Mouse (Mus musculus) CH12.LX (cell line): ENCODE measurements around the gene Akap9. TPM values are rescaled to one million over a fixed set of nuclear protein-coding genes. Genes with fewer than 3 reads are reported as not detected.
"Not testable (repeated sequence)": the region's sequence is repeated elsewhere in the genome, so short reads cannot be mapped to it uniquely, and the experiment has no call there.

ENCODE experiments used
- DNase-seq: peaks from one replicate; pipeline ENCODE4 v3.0.0-alpha.2; 2013; ENCODE audit errors: extremely low read depth
- H3K27ac ChIP-seq: 2 replicates; pipeline ENCODE4 v1.5.1; 2012; ENCODE audit warnings: low read depth, mild to moderate bottlenecking, control low read depth, moderate library complexity; ENCODE audit not compliant: insufficient read depth
- H3K27me3 ChIP-seq: replicated peaks from 2 replicates; pipeline ENCODE3; 2012; ENCODE audit warnings: inconsistent platforms
- H3K36me3 ChIP-seq, 2 experiments: replicated peaks in 1 of 2; 2 replicates each; pipeline versions ENCODE3 to v1.6.1; 2012; ENCODE audit warnings: inconsistent platforms in 1 of 2, low read length in 1 of 2, mild to moderate bottlenecking in 1 of 2, mixed read lengths in 1 of 2, moderate library complexity in 1 of 2; ENCODE audit not compliant: control insufficient read depth in 1 of 2, insufficient read depth in 1 of 2
- H3K4me1 ChIP-seq, 2 experiments: 2 replicates each; pipeline ENCODE4 v1.6.1; 2012; ENCODE audit warnings: inconsistent platforms in 1 of 2, moderate library complexity in 1 of 2; ENCODE audit not compliant: insufficient read depth in 2 of 2, control insufficient read depth in 1 of 2
- H3K4me2 ChIP-seq: 2 replicates; pipeline ENCODE4 v1.6.1; 2012; ENCODE audit warnings: low read depth, mild to moderate bottlenecking, control low read depth; ENCODE audit not compliant: poor library complexity, insufficient read depth, severe bottlenecking
- H3K4me3 ChIP-seq, 3 experiments: fragments of 150-350 bp in 1 of 3; sonication (generic) in 1 of 3; replicated peaks in 1 of 3; 2 replicates each; pipeline versions ENCODE3 to v1.5.1; 2011 to 2012; ENCODE audit warnings: low read depth in 2 of 3, low read length in 2 of 3, mild to moderate bottlenecking in 2 of 3, moderate library complexity in 2 of 3, control low read depth in 1 of 3, improper control_type of control experiment in 1 of 3, inconsistent platforms in 1 of 3, mixed read lengths in 1 of 3; ENCODE audit not compliant: poor library complexity in 1 of 3
- H3K79me2 ChIP-seq: replicated peaks from 2 replicates; pipeline ENCODE4 v1.6.1; 2012; ENCODE audit warnings: mild to moderate bottlenecking, moderate library complexity; ENCODE audit not compliant: control insufficient read depth, poor library complexity, insufficient read depth, severe bottlenecking; ENCODE audit errors: extremely low read depth
- H3K9ac ChIP-seq: 2 replicates; pipeline ENCODE4 v1.6.1; 2012; ENCODE audit warnings: low read depth, mild to moderate bottlenecking, control low read depth, moderate library complexity; ENCODE audit not compliant: insufficient read depth
- H3K9me3 ChIP-seq: replicated peaks from 2 replicates; pipeline ENCODE3; 2012; ENCODE audit warnings: low read length, inconsistent platforms, mixed read lengths
- BHLHE40 ChIP-seq: IDR thresholded peaks from 2 replicates; pipeline ENCODE4 v1.6.1; 2011; ENCODE audit warnings: mild to moderate bottlenecking, low read depth, low read length, improper control_type of control experiment
- ELF1 ChIP-seq: IDR thresholded peaks from 2 replicates; pipeline ENCODE4 v1.6.1; 2014; ENCODE audit warnings: low read depth, mild to moderate bottlenecking, inconsistent platforms, low read length, improper control_type of control experiment
- GABPA ChIP-seq: IDR thresholded peaks from 2 replicates; pipeline ENCODE4 v1.6.1; 2012; ENCODE audit warnings: low read depth, low read length, improper control_type of control experiment, inconsistent platforms; ENCODE audit not compliant: insufficient replicate concordance
- IRF4 ChIP-seq: IDR thresholded peaks from 2 replicates; pipeline ENCODE4 v1.6.1; 2014; ENCODE audit warnings: low read depth, mild to moderate bottlenecking, inconsistent platforms, low read length, improper control_type of control experiment
- JUN ChIP-seq: IDR thresholded peaks from 2 replicates; pipeline ENCODE4 v1.6.1; 2011; ENCODE audit warnings: low read depth, mild to moderate bottlenecking, low read length, improper control_type of control experiment, moderate library complexity; ENCODE audit not compliant: insufficient read depth
- JUND ChIP-seq: conservative IDR thresholded peaks from 2 replicates; pipeline ENCODE4 v1.6.1; 2011; ENCODE audit warnings: low read depth, low read length, improper control_type of control experiment
- MAFK ChIP-seq: IDR thresholded peaks from 2 replicates; pipeline ENCODE4 v1.6.1; 2011; ENCODE audit warnings: low read length, improper control_type of control experiment; ENCODE audit not compliant: insufficient replicate concordance
- MAZ ChIP-seq: IDR thresholded peaks from 2 replicates; pipeline ENCODE4 v1.6.1; 2012; ENCODE audit warnings: low read depth, mild to moderate bottlenecking, inconsistent platforms, low read length, improper control_type of control experiment, moderate library complexity
- MEF2A ChIP-seq: IDR thresholded peaks from 2 replicates; pipeline ENCODE4 v1.6.1; 2014; ENCODE audit warnings: low read depth, mild to moderate bottlenecking, inconsistent platforms, low read length, improper control_type of control experiment, borderline replicate concordance
- MXI1 ChIP-seq: IDR thresholded peaks from 2 replicates; pipeline ENCODE4 v1.6.1; 2011; ENCODE audit warnings: mild to moderate bottlenecking, low read depth, low read length, improper control_type of control experiment
- RAD21 ChIP-seq: IDR thresholded peaks from 2 replicates; pipeline ENCODE4 v1.6.1; 2011; ENCODE audit warnings: low read depth, mild to moderate bottlenecking, low read length, improper control_type of control experiment, moderate library complexity
- RCOR1 ChIP-seq: conservative IDR thresholded peaks from 2 replicates; pipeline ENCODE4 v1.6.1; 2012; ENCODE audit warnings: low read depth, mild to moderate bottlenecking, inconsistent platforms, low read length, improper control_type of control experiment
- SMC3 ChIP-seq: IDR thresholded peaks from 2 replicates; pipeline ENCODE4 v1.6.1; 2011; ENCODE audit warnings: low read depth, low read length, improper control_type of control experiment
- UBTF ChIP-seq: IDR thresholded peaks from 2 replicates; pipeline ENCODE4 v1.6.1; 2012; ENCODE audit warnings: low read depth, mild to moderate bottlenecking, inconsistent platforms, low read length, improper control_type of control experiment, moderate library complexity
- USF1 ChIP-seq: IDR thresholded peaks from 2 replicates; pipeline ENCODE4 v1.6.1; 2014; ENCODE audit warnings: low read depth, mild to moderate bottlenecking, inconsistent platforms, low read length, improper control_type of control experiment
- USF2 ChIP-seq: conservative IDR thresholded peaks from 2 replicates; pipeline ENCODE4 v1.6.1; 2011; ENCODE audit warnings: low read depth, low read length, improper control_type of control experiment
- ZKSCAN1 ChIP-seq: IDR thresholded peaks from 2 replicates; pipeline ENCODE4 v1.6.1; 2012; ENCODE audit warnings: low read depth, inconsistent platforms, low read length, improper control_type of control experiment, borderline replicate concordance
- ZMIZ1 ChIP-seq: IDR thresholded peaks from 2 replicates; pipeline ENCODE4 v1.6.1; 2012; ENCODE audit warnings: low read depth, mild to moderate bottlenecking, inconsistent platforms, low read length, improper control_type of control experiment
- ZNF384 ChIP-seq: IDR thresholded peaks from 2 replicates; pipeline ENCODE4 v1.6.1; 2012; ENCODE audit warnings: low read depth, low read length, improper control_type of control experiment, inconsistent platforms
- dilution Hi-C: fragments of 300-500 bp; cut with MboI; formaldehyde crosslinking; loops from 2 replicates; pipeline ENCODE4 v1.14.3; 2020; ENCODE audit warnings: low sequenced_read_pairs; ENCODE audit not compliant: extremely low pct_unique_long_range_greater_than_20kb, extremely low pct_ligation_motif_present
- in situ Hi-C: fragments of 300-500 bp; cut with MboI; formaldehyde crosslinking; loops from 3 replicates; pipeline ENCODE4 v1.14.3; 2019; ENCODE audit warnings: low sequenced_read_pairs, low pct_ligation_motif_present, low pct_unique_long_range_greater_than_20kb, mixed read lengths
- polyA plus RNA-seq: library from polyadenylated mRNA; unstranded; fragments of >175 nt; gene quantifications from 2 replicates; pipeline ENCODE4 v1.2.1, GENCODE M21; 2012; ENCODE audit warnings: low read depth; ENCODE audit not compliant: insufficient read length
- total RNA-seq, 2 experiments: library from RNA; depleted of rRNA; stranded (reverse); fragments of 300-350 nt in 1 of 2; fragments of >200 nt in 1 of 2; gene quantifications; 2 replicates each; pipeline ENCODE4 v1.2.3; 2012 to 2014

Akap9 gene
- total and polyA plus RNA-seq, 3 experiments = 10.3 to 15.6 (median 12.8) TPM

DNA sequence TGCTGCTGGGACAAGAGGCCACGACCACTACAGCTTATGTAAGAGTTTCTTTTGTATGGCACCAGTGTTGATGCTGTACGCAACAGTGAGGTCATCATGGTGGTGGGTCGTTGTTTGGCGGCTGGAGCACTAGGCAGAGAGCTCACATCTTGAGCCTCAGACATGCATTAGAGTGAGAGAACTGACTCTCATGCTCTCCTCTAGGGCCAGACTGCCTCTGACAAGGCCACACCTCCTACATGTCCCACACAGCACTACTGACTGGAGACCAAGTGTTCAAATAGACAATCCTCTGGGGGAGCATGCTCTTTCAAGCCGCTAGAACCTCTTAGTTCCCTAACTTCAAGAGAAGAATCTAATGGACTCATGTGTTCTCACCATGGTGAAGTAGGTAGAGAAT lies 11.5 kb downstream of the Akap9 start:
- in situ Hi-C loops (no loop called here), dilution Hi-C loops (no loop called here)

DNA sequence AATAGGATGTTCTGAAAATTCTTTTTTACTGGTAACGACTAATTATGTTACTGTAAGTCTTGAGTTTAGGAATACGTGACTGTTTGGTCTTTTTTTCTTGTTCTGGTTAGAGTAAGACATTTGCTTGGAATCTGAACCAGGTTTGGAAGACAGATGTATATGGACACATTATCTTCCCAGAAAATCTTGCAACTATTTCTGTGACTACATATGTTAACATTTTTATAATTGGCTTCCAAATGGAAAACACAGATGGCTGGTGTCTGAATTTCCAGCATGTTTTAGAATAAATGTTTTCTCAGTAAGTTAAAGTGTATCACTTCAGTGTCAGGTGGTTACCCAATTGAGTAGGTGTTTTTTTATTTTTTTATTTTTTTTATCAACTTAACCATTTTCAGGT lies 13.4 kb downstream of the Akap9 start:
- Histone ChIP-seq H3K27ac (no peak overlapping the region), H3K9me3 (no peaks in the 10 kb centered on the region), H3K36me3 (peaks cover 0 to 12% of the 10 kb centered on the region in 2 experiments), H3K4me2 (no peak overlapping the region), H3K9ac (no peak overlapping the region)
- dilution Hi-C loops = no loop called here
- no peak for DNase-seq
- TF ChIP-seq USF2 = no peak
- no peak for TF ChIP-seq SMC3
- TF ChIP-seq MAFK = no peak
- TF ChIP-seq IRF4 = no peak
- no peak for TF ChIP-seq JUN
- TF ChIP-seq MAZ = no peak
- no peak for TF ChIP-seq JUND
- no peak for TF ChIP-seq USF1
- no peak for TF ChIP-seq BHLHE40
- no peak for TF ChIP-seq ZNF384
- TF ChIP-seq GABPA = no peak
- TF ChIP-seq RCOR1 = no peak
- no peak for TF ChIP-seq MEF2A
- TF ChIP-seq, all 38 proteins: peak for 0
- no peaks in the 10 kb centered on the region for H3K27me3 ChIP-seq
- H3K79me2 ChIP-seq = no peaks in the 10 kb centered on the region; the same call in 1 of the 2 replicates
- no peak overlapping the region for H3K4me3 ChIP-seq
- no peaks in the 10 kb centered on the region; a peak in 1 of 4 replicates for H3K4me1 ChIP-seq
- in situ Hi-C loops = no loop called here

More for the DNA sequence above, 11.5 kb downstream of the Akap9 start:
- no peaks in the 10 kb centered on the region for H3K4me1 ChIP-seq
- no peak for TF ChIP-seq MXI1
- TF ChIP-seq RAD21 = no peak
- TF ChIP-seq ZMIZ1 = no peak
- no peak for TF ChIP-seq ELF1
- no peak for TF ChIP-seq UBTF
- no peak for TF ChIP-seq ZKSCAN1
- no peak for TF ChIP-seq MEF2A
- no peak overlapping the region for H3K9ac ChIP-seq
- no peak for DNase-seq
- H3K27me3 ChIP-seq = no peaks in the 10 kb centered on the region
- H3K36me3 ChIP-seq = peaks cover 0 to 12% of the 10 kb centered on the region in 2 experiments
- no peak overlapping the region for H3K27ac ChIP-seq
- H3K4me2 ChIP-seq = no peak overlapping the region
- no peaks in the 10 kb centered on the region for H3K9me3 ChIP-seq
- H3K79me2 ChIP-seq = no peaks in the 10 kb centered on the region; the same call in 1 of the 2 replicates
- no peak overlapping the region for H3K4me3 ChIP-seq

DNA sequence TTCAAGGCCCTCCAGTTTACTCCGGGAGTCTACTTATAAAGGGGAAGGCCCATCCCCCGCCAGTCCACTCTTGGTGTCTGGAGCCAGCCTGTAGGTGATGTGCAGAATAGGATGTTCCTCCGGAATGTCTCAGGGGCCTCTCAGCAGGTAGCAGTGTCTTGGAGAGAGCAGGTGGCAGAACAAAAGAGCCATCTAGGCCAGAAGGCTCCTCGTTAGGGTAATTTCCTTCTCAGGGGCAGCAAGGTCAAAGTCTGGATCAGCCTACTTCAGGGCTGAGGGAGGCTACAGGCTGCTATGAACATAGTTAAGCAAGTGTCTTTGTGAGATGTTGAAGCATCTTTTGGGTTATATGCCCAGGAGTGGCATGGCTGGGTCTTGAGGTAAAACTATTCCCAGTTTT lies 15.3 kb downstream of the Akap9 start:
- H3K4me3 ChIP-seq, dilution Hi-C loops, H3K27me3 ChIP-seq, DNase-seq, H3K4me2 ChIP-seq, H3K9me3 ChIP-seq, H3K4me1 ChIP-seq, in situ Hi-C loops, H3K79me2 ChIP-seq, H3K27ac ChIP-seq, H3K9ac ChIP-seq: not testable (repeated sequence)
- H3K36me3 ChIP-seq = peaks cover 0 to 12% of the 10 kb centered on the region in 2 experiments
